Mouse (Mus musculus) midbrain, embryonic 14.5 days (tissue): ENCODE measurements around the gene 1700123O20Rik. TPM values are rescaled to one million over a fixed set of nuclear protein-coding genes. Genes with fewer than 3 reads are reported as not detected.

ENCODE experiments used
- ATAC-seq: fragments of 200-750 bp; cut with Nextera tagmentation; 2 replicates; pipeline ENCODE4 v1.8.0; 2017; ENCODE audit warnings: moderate number of reproducible peaks, moderate library complexity; ENCODE audit not compliant: low FRiP score, low TSS enrichment
- DNase-seq: peaks from one replicate; pipeline ENCODE4 v3.0.0-alpha.2; 2015
- H3K27ac ChIP-seq: fragments of 300-500 bp; sonication (generic); replicated peaks from 2 replicates; pipeline ENCODE4 v1.5.1; 2014; ENCODE audit warnings: mild to moderate bottlenecking, low read depth, low read length, moderate library complexity
- H3K27me3 ChIP-seq: fragments of 300-500 bp; sonication (generic); 2 replicates; pipeline ENCODE4 v1.6.1; 2014; ENCODE audit warnings: low read length, control low read depth, mixed read lengths; ENCODE audit not compliant: control insufficient read depth, insufficient read depth
- H3K36me3 ChIP-seq: fragments of 300-500 bp; sonication (generic); 2 replicates; pipeline ENCODE4 v1.6.1; 2014; ENCODE audit warnings: low read length, control low read depth; ENCODE audit not compliant: control insufficient read depth, insufficient read depth
- H3K4me1 ChIP-seq: fragments of 300-500 bp; sonication (generic); 2 replicates; pipeline ENCODE4 v1.6.1; 2014; ENCODE audit warnings: mild to moderate bottlenecking, antibody characterized with exemption, low read length, control low read depth; ENCODE audit not compliant: control insufficient read depth, insufficient read depth
- H3K4me2 ChIP-seq: fragments of 300-500 bp; sonication (generic); 2 replicates; pipeline ENCODE4 v1.6.1; 2014; ENCODE audit warnings: mild to moderate bottlenecking, low read length, moderate library complexity
- H3K4me3 ChIP-seq: fragments of 300-500 bp; sonication (generic); replicated peaks from 2 replicates; pipeline ENCODE4 v1.5.1; 2014; ENCODE audit warnings: low read depth, low read length
- H3K9ac ChIP-seq: fragments of 300-500 bp; sonication (generic); replicated peaks from 2 replicates; pipeline ENCODE4 v1.6.1; 2014; ENCODE audit warnings: mild to moderate bottlenecking, low read length, moderate library complexity
- H3K9me3 ChIP-seq: fragments of 300-500 bp; sonication (generic); 2 replicates; pipeline ENCODE4 v1.6.1; 2016; ENCODE audit warnings: low read length, control low read depth, mixed read lengths; ENCODE audit not compliant: control insufficient read depth
- WGBS: fragments of 180-500 bp; shearing (Covaris S2); extraction: QIAGEN DNeasy Blood & Tissue Kit; methylation state at CpG from one replicate; pipeline ENCODE4 v1.1.7; 2014; 5-methylcytosine and 5-hydroxymethylcytosine counted together
- polyA plus RNA-seq: library from polyadenylated mRNA; unstranded; fragments of >200 nt; fragmentation: Nextera tagmentation; extraction: Ambion mirVana; gene quantifications from 2 replicates; pipeline ENCODE4 v1.2.1, GENCODE M21; 2014

1700123O20Rik gene
- polyA plus RNA-seq, 1 experiment from 2014 or later = 74.0 TPM

DNA sequence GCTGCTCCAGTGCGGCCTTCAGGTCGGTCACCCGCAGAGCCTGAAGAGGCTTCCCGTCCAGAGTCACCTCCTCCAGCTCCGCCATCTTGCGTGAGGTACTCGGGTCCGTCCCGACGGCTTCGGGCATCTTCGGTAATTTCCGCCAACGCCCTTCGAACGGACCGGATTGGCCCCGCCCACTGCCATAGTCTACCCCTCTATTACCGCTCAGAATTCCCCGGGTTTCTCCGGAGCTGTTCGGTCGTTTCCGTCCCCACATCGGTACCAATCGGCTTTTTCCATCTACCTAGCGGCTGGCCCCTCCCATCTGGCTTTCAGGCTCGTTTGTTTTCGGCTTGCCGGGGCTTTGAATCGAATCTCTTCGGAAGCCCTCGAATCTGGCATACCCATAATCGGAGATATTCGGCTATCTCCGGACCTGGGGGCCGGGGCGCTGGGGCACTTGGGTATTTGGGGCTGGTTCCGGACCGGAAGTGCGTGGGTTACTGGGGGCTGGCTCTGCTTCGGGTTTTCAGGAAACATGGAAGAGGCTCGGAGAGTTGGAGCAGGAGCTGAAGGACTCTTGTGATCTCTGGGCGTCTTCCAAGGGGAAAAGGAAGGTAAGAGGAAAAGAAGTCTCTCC is 617 bp downstream of the 1700123O20Rik start, which contains the start of gene Acin1:
TSS of gene Acin1 (minus strand) at position 410 of the 622 bp plus-strand sequence.
- peak within 1 kb of the TSS; percentile 88 for H3K9ac ChIP-seq
- peak within 1 kb of the TSS; percentile 80 for H3K4me3 ChIP-seq
- H3K36me3 ChIP-seq = peaks cover 41% of the 10 kb centered on the region
- WGBS = under 1% methylated on average over 44 of the region's 44 CpGs
- H3K27ac ChIP-seq = peak within 1 kb of the TSS; percentile 95
- H3K4me1 ChIP-seq = peaks cover 21% of the 10 kb centered on the region
- DNase-seq (peak; percentile 100), ATAC-seq (peak; percentile 98)
- no peaks in the 10 kb centered on the region for H3K9me3 ChIP-seq
- H3K27me3 ChIP-seq = no peaks in the 10 kb centered on the region
- H3K4me2 ChIP-seq = peak within 1 kb of the TSS; percentile 79

DNA sequence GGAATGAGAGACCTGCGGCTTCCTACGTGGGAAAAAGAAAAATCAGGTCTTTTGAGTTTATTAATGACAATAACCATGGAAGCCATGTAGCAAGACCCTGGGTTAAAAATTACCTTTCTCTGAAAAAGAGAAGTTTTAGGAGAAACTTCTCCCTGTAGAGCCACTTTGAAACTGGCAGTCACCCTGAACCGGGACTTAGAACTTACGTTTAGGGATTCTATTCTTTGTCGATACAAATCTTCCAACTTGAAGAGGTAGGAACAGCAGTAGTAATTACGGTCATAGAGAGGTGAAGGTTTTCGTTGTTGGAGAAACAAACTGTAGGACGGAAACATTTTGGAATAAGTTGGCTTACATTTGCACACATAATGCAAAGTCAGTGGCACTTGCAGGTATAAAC is 1.2 kb downstream of the 1700123O20Rik start:
- Histone ChIP-seq H3K4me1 (peaks cover 21% of the 10 kb centered on the region), H3K9me3 (no peaks in the 10 kb centered on the region), H3K4me2 (peak overlapping the region; percentile 57), H3K4me3 (peak overlapping the region; percentile 50), H3K36me3 (peaks cover 34% of the 10 kb centered on the region), H3K9ac (peak overlapping the region; percentile 49), H3K27me3 (no peaks in the 10 kb centered on the region), H3K27ac (no peak overlapping the region)
- WGBS = 8% methylated on average over 8 of the region's 8 CpGs
- ATAC-seq (no peak), DNase-seq (no peak)

DNA sequence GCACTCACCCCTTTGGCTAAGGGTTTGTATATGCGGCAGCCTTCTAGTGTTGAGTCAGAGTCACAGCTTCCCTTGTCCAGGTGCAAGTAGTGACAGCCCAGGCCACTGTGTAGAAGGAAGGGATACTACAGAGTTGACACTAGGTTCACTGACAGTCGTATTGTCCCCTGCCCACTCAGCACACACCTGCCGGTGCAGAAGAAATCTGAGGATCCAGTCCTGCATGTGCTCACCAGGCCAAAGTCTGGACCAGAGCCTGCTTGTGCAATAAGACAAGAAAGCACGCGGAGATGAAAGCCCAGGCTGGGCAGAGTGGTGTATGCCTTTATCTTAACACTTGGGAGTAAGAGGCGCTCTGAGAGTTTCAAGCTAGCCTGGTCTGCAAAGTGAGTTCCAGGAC is 9.0 kb downstream of the 1700123O20Rik start:
- ATAC-seq = no peak
- no peak overlapping the region for H3K4me2 ChIP-seq
- H3K36me3 ChIP-seq = peaks cover 23% of the 10 kb centered on the region
- no peaks in the 10 kb centered on the region for H3K27me3 ChIP-seq
- H3K9ac ChIP-seq = no peak overlapping the region
- no peak overlapping the region for H3K27ac ChIP-seq
- no peaks in the 10 kb centered on the region for H3K9me3 ChIP-seq
- H3K4me1 ChIP-seq = no peaks in the 10 kb centered on the region
- WGBS = 87% methylated on average over 6 of the region's 6 CpGs
- no peak for DNase-seq
- no peak overlapping the region for H3K4me3 ChIP-seq

DNA sequence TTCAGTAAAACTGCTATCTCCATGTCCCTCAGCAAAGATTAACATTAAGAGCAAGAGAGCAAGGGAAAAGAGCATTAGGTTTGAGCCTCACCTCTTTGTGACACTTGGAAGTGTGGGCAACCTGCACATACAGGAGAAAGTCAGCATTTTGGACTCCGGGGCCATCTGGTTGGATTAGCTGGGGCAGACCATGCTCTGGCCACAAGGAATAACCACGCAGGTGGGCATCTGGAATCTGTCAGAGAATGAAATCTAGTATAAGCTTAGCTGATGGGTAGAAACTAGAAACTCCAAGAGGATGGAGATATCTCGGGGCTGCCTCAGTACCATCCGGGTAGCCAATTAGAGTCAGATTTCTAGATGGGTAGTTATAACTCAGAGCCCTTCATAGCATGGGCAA is 10.7 kb downstream of the 1700123O20Rik start:
- WGBS = 93% methylated on average over 4 of the region's 4 CpGs

DNA sequence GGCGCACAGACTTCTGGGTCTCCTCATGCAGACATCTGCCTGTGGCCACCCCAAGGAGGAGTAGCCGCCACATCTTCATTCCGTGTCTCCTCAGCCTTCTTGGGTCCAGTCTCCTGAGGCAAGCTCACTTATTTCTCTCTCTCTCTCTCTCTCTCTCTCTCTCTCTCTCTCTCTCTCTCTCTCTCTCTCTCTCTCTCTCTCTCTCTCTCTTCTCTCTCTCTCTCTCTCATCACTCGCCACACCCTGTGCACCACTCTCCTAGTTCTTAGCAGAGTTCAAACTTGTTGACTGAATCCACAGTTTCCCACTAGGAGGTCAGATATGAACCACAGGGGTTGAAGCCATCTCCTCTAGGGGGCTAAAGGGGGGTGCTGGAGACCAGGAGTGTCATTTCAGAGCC is 12.7 kb downstream of the 1700123O20Rik start, which contains the start of gene Gm29776:
TSS of gene Gm29776 (minus strand) at position 101 of the 400 bp plus-strand sequence.
- Histone ChIP-seq H3K4me1 (no peaks in the 10 kb centered on the region), H3K27ac (no peak within 1 kb of the TSS), H3K36me3 (no peaks in the 10 kb centered on the region; the same call in 1 of the 2 replicates), H3K4me2 (no peak within 1 kb of the TSS), H3K9ac (no peak within 1 kb of the TSS), H3K27me3 (no peaks in the 10 kb centered on the region), H3K9me3 (no peaks in the 10 kb centered on the region), H3K4me3 (no peak within 1 kb of the TSS)
- 83% methylated on average over 4 of the region's 4 CpGs for whole genome bisulfite sequencing
- ATAC-seq (no peak), DNase-seq (no peak)

More for the DNA sequence above, 10.7 kb downstream of the 1700123O20Rik start:
- Histone ChIP-seq H3K36me3 (peaks cover 12% of the 10 kb centered on the region), H3K27me3 (no peaks in the 10 kb centered on the region), H3K9me3 (no peaks in the 10 kb centered on the region), H3K4me3 (no peak overlapping the region), H3K9ac (no peak overlapping the region), H3K27ac (no peak overlapping the region), H3K4me1 (no peaks in the 10 kb centered on the region), H3K4me2 (no peak overlapping the region)
- ATAC-seq (no peak), DNase-seq (no peak)

DNA sequence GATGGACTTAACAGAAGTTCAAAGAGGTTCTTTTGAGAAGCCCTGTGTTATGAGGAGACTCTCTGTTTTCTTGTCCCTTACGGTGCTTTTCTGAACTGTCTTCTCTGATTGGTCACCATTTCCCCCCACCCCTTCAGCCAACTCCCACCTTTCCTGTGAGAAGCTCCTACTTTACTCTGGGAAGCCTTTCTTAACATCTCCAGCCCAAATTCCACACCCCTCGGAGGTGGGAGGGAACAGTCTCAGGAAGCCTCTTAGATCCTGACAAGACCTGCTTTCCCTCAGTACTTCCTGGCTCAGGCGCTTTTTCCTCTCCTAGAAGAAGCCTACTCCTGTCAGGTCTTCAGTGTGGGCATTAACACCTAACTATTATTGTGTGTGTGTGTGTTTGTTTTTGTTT is 13.6 kb downstream of the 1700123O20Rik start:
- Histone ChIP-seq H3K36me3 (no peaks in the 10 kb centered on the region), H3K27me3 (no peaks in the 10 kb centered on the region), H3K27ac (no peak overlapping the region), H3K9me3 (no peaks in the 10 kb centered on the region), H3K9ac (no peak overlapping the region), H3K4me1 (no peaks in the 10 kb centered on the region), H3K4me2 (no peak overlapping the region), H3K4me3 (no peak overlapping the region)
- DNase-seq (no peak), ATAC-seq (no peak)
- WGBS = 58% methylated on average over 3 of the region's 3 CpGs

DNA sequence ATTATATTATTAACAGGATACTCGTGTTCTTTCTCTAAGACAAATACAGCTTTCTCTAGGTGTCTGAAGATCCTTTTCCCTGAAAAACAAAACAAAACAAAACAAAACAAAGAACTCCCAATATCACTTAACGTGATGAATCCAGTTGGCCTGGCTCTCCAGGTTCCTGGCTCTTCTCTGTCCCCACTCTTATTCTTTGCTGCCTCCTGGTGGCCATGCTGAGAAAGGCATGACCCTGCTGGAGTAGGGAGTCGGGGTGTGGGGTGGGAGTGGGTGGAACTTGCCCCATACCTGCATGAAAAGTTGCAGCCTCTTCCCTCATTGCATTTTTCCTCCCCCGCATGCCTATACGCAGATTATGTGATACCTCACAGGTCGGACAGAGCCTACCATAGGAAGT is 15.3 kb downstream of the 1700123O20Rik start:
- Histone ChIP-seq H3K4me2 (no peak overlapping the region), H3K27me3 (no peaks in the 10 kb centered on the region), H3K36me3 (no peaks in the 10 kb centered on the region), H3K27ac (no peak overlapping the region), H3K4me3 (no peak overlapping the region), H3K9me3 (no peaks in the 10 kb centered on the region), H3K9ac (no peak overlapping the region), H3K4me1 (no peaks in the 10 kb centered on the region)
- DNase-seq (peak; percentile 82), ATAC-seq (no peak)
- 18% methylated on average over 6 of the region's 6 CpGs for whole genome bisulfite sequencing

DNA sequence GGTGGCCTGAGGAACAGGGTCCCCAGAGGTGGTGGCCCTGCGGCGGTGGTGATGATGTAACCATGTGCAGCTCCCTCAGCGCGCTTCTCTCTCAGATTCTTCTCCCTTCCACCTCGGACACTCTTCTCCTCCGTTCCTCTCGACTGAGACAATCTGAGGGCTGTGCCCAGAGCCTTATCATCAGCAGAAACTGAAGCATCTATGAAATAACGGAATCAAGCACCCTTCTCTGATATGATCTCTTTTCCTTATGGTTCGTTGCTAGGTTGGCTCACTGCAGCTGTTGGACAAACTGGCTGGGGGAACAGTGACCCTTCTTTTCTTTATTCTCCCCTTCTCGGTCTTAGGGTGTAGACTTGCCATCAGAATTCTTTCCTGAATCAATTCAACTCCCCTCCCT is 17.2 kb downstream of the 1700123O20Rik start:
- H3K4me3 ChIP-seq = no peak overlapping the region
- H3K9ac ChIP-seq = no peak overlapping the region
- H3K4me2 ChIP-seq = no peak overlapping the region
- H3K9me3 ChIP-seq = no peaks in the 10 kb centered on the region
- no peaks in the 10 kb centered on the region for H3K36me3 ChIP-seq
- DNase-seq (no peak), ATAC-seq (no peak)
- 73% methylated on average over 10 of the region's 10 CpGs for WGBS
- no peaks in the 10 kb centered on the region for H3K27me3 ChIP-seq
- H3K4me1 ChIP-seq = no peaks in the 10 kb centered on the region
- no peak overlapping the region for H3K27ac ChIP-seq

DNA sequence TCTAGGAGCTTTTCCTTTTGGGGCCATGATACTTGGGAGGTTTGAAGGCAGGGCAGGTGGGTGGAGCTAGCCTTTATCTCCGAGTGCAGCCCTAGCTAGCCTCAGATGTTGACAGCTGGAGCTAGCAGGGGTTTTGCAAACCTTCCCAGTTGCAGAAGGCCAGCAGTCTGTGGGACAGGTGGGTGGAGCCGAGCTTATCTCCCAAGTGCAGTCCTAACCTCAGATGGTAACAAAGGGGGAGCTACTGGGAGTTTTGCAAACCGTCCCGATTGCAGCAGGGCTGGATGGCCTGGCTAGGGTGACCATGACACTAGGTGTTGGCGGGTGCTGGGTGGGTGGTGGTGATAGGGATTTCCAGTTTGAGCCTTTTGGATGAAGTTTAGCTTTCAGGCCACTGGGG is 19.8 kb downstream of the 1700123O20Rik start:
- Histone ChIP-seq H3K4me2 (no peak overlapping the region), H3K4me1 (no peaks in the 10 kb centered on the region), H3K9me3 (no peaks in the 10 kb centered on the region), H3K9ac (no peak overlapping the region), H3K4me3 (no peak overlapping the region), H3K27ac (no peak overlapping the region), H3K27me3 (no peaks in the 10 kb centered on the region), H3K36me3 (no peaks in the 10 kb centered on the region)
- 64% methylated on average over 5 of the region's 5 CpGs for WGBS
- DNase-seq (no peak), ATAC-seq (no peak)
